Mouse (Mus musculus) limb, embryonic 14.5 days (tissue): ENCODE data around the gene Safb. TPM values are rescaled to one million over a fixed set of nuclear protein-coding genes. Genes with fewer than 3 reads are reported as not detected.
A peak's percentile ranks its signal among the peaks of the same experiment; 100 is the strongest.
"Not testable (repeated sequence)": the region's sequence is repeated elsewhere in the genome, so short reads cannot be mapped to it uniquely, and the experiment has no call there.

ENCODE experiments used
- ATAC-seq: fragments of 200-750 bp; cut with Nextera tagmentation; 2 replicates; pipeline ENCODE4 v1.8.0; 2017; ENCODE audit warnings: low read depth, moderate number of reproducible peaks, moderate TSS enrichment; ENCODE audit not compliant: low FRiP score
- DNase-seq: peaks from one replicate; pipeline ENCODE4 v3.0.0-alpha.2; 2015; ENCODE audit warnings: low spot score
- H3K27ac ChIP-seq: fragments of 300-500 bp; sonication (generic); replicated peaks from 2 replicates; pipeline ENCODE4 v1.5.1; 2014; ENCODE audit warnings: low read depth, mild to moderate bottlenecking, low read length, moderate library complexity, mixed read lengths
- H3K27me3 ChIP-seq: fragments of 300-500 bp; sonication (generic); 2 replicates; pipeline ENCODE4 v1.6.1; 2014; ENCODE audit warnings: low read length, mixed read lengths; ENCODE audit not compliant: control insufficient read depth, insufficient read depth
- H3K36me3 ChIP-seq: fragments of 300-500 bp; sonication (generic); 2 replicates; pipeline ENCODE4 v1.6.1; 2014; ENCODE audit warnings: mild to moderate bottlenecking, low read length, moderate library complexity, mixed read lengths; ENCODE audit not compliant: control insufficient read depth, insufficient read depth
- H3K4me1 ChIP-seq: fragments of 300-500 bp; sonication (generic); 2 replicates; pipeline ENCODE4 v1.6.1; 2014; ENCODE audit warnings: antibody characterized with exemption, low read length, mixed read lengths; ENCODE audit not compliant: control insufficient read depth, insufficient read depth
- H3K4me2 ChIP-seq: fragments of 300-500 bp; sonication (generic); replicated peaks from 2 replicates; pipeline ENCODE4 v1.6.1; 2014; ENCODE audit warnings: low read depth, mild to moderate bottlenecking, low read length, moderate library complexity; ENCODE audit not compliant: severe bottlenecking
- H3K4me3 ChIP-seq: fragments of 300-500 bp; sonication (generic); replicated peaks from 2 replicates; pipeline ENCODE4 v1.5.1; 2014; ENCODE audit warnings: low read length
- H3K9ac ChIP-seq: fragments of 300-500 bp; sonication (generic); 2 replicates; pipeline ENCODE4 v1.6.1; 2014; ENCODE audit warnings: mild to moderate bottlenecking, low read depth, low read length, moderate library complexity; ENCODE audit not compliant: severe bottlenecking
- H3K9me3 ChIP-seq: fragments of 300-500 bp; sonication (generic); 2 replicates; pipeline ENCODE4 v1.6.1; 2016; ENCODE audit warnings: low read length; ENCODE audit not compliant: control insufficient read depth
- POLR2A ChIP-seq: fragments of 200-500 bp; IDR thresholded peaks from 2 replicates; pipeline ENCODE4 v1.8.0; 2012; ENCODE audit warnings: inconsistent platforms, mild to moderate bottlenecking, moderate library complexity, borderline replicate concordance; ENCODE audit not compliant: insufficient read depth, insufficient read length; ENCODE audit errors: extremely low read depth
- WGBS: fragments of 180-500 bp; shearing (Covaris S2); extraction: QIAGEN DNeasy Blood & Tissue Kit; methylation state at CpG from one replicate; pipeline ENCODE4 v1.1.7; 2014; 5-methylcytosine and 5-hydroxymethylcytosine counted together
- polyA plus RNA-seq, 2 experiments: library from polyadenylated mRNA; depleted of rRNA in 1 of 2; stranded (reverse) in 1 of 2; unstranded in 1 of 2; fragments of >200 nt; fragmentation: Nextera tagmentation in 1 of 2; extraction: Ambion mirVana in 1 of 2; gene quantifications; 2 replicates each; pipeline versions ENCODE4 v1.2.1 to v1.2.3; 2012 to 2014

Safb gene
- polyA plus RNA-seq, 2 experiments: 71.8 to 169 TPM

GRCm38 (mm10) chr17:56625495-56625894, 40.9 kb downstream of the Safb start:
- no peak overlapping the region for H3K27ac ChIP-seq
- 0 out of 2 replicates have a peak overlapping the region, but pooled peaks have one; percentile 93 for H3K4me3 ChIP-seq
- no peaks in the 10 kb centered on the region for H3K27me3 ChIP-seq
- DNase-seq (no peak), ATAC-seq (no peak)
- H3K4me2 ChIP-seq: peak overlapping the region; percentile 93
- no peak for TF ChIP-seq POLR2A
- no peaks in the 10 kb centered on the region for H3K9me3 ChIP-seq
- H3K4me1 ChIP-seq: peaks cover 17% of the 10 kb centered on the region
- WGBS: 84% methylated on average over 3 of the region's 3 CpGs
- peaks cover 36% of the 10 kb centered on the region for H3K36me3 ChIP-seq
- no peak overlapping the region for H3K9ac ChIP-seq

- no peak; the same call in 1 of the 2 replicates for ATAC-seq
- peak overlapping the region; percentile 93 for H3K4me2 ChIP-seq
- peak overlapping the region; percentile 93 for H3K4me3 ChIP-seq
- WGBS: under 1% methylated on average over 25 of the region's 32 CpGs
- H3K9ac ChIP-seq: peak overlapping the region; percentile 89
- peaks cover 17% of the 10 kb centered on the region for H3K4me1 ChIP-seq
- peak overlapping the region; percentile 61; the same call in 1 of the 2 replicates for H3K27ac ChIP-seq
- no peaks in the 10 kb centered on the region for H3K9me3 ChIP-seq
- TF ChIP-seq POLR2A: no peak
- no peak for DNase-seq
- peaks cover 30% of the 10 kb centered on the region for H3K36me3 ChIP-seq
- H3K27me3 ChIP-seq: no peaks in the 10 kb centered on the region
Measured at GRCm38 (mm10) chr17:56626260-56626659, 41.6 kb downstream of the Safb start.

DNA sequence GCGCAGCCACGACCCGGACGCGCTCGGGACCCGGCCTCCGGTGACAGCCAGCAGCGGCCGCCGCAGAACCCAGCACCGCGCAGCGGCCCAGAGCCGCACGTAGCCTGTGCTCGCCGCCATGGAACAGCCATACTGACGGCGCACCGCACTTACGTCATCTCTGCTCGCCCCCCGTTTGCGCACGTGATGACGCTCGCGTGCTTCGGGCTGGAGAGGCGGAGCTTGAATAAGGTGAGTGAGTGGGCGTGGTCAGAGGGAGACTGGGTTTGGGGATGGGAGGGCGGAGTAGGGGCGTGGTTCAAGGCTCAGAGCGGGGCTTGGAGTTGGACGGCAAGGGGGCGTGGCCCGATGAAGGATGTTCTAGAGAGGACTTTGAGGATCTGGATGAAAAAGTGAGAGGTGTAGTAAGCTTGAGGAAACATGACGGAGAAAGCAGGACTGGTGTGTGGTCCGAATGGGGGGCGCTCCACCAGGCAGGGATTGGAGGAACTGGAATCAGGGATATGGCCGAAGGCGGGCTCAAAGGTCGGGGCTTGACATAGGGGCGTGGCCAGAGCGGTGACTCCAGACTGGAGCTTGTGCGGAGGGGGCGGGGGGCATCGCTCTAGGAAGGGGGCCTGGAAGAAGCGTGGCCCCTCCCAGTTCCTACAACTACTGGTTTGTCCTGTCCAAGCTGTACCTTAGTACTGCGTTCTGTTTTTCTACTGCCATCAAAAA, 42.3 kb downstream of the Safb start, which contains the start of gene Lonp1:
Gene Lonp1, minus strand, starts transcription at position 134 of the 717 bp plus-strand sequence.
- no peaks in the 10 kb centered on the region for H3K27me3 ChIP-seq
- peak within 1 kb of the TSS; percentile 93 for H3K4me2 ChIP-seq
- DNase-seq (peak; percentile 98), ATAC-seq (peak; percentile 95)
- H3K4me1 ChIP-seq: peaks cover 17% of the 10 kb centered on the region
- H3K9ac ChIP-seq: peak within 1 kb of the TSS; percentile 89
- H3K36me3 ChIP-seq: peaks cover 25% of the 10 kb centered on the region
- TF ChIP-seq POLR2A: peak; percentile 56; the same call in 1 of the 2 replicates
- no peaks in the 10 kb centered on the region for H3K9me3 ChIP-seq
- peak within 1 kb of the TSS; percentile 82 for H3K27ac ChIP-seq
- WGBS: 2% methylated on average over 45 of the region's 51 CpGs
- H3K4me3 ChIP-seq: peak within 1 kb of the TSS; percentile 93

DNA sequence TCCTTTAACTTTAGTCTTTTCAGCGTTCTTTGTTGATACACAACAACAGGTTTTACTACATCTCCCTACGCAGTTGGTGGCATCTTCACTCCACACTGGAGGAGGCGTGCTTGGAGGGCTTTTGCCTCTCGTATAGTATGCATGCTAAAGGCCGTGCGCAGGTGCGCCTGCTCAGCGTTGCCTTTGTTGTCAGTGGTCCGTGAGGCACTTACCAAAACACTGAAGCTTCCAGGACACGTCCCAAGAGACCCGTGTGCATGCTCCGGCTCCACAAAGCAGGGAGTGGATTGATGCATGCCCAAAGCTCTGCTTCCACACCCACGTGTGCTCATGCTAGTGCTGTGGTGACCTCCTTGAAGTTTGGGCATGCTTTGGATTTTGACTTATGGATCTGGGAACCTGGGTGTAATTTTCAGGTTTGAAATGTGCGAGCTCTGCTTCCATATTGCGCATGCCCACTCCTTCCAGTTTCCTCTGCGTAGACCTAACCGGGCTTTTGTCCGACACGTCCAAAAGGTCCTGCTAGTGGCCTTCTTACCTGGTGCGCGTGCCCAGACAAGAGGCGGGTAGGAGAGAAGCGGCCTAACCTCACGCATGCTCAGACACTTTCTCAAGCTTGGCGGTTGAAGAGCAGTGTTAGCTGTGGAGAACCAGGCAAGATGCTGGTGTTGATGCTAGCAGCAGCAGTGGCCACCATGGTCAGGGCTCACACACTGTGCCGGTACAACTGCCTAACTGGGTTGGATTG, 43.1 kb downstream of the Safb start, which contains the start of gene Catsperd:
Gene Catsperd, plus strand, starts transcription at position 614 of the 748 bp plus-strand sequence.
- peaks cover 17% of the 10 kb centered on the region for H3K36me3 ChIP-seq
- TF ChIP-seq POLR2A: no peak
- H3K27ac ChIP-seq: peak within 1 kb of the TSS; percentile 82
- WGBS: 9% methylated on average over 26 of the region's 26 CpGs
- H3K9me3 ChIP-seq: no peaks in the 10 kb centered on the region
- peak within 1 kb of the TSS; percentile 93 for H3K4me2 ChIP-seq
- H3K9ac ChIP-seq: peak within 1 kb of the TSS; percentile 41
- H3K4me3 ChIP-seq: peak within 1 kb of the TSS; percentile 93
- H3K4me1 ChIP-seq: peaks cover 17% of the 10 kb centered on the region
- no peaks in the 10 kb centered on the region for H3K27me3 ChIP-seq
- ATAC-seq (0 out of 2 replicates have a peak, but pooled peaks have one; percentile 8), DNase-seq (no peak)

DNA sequence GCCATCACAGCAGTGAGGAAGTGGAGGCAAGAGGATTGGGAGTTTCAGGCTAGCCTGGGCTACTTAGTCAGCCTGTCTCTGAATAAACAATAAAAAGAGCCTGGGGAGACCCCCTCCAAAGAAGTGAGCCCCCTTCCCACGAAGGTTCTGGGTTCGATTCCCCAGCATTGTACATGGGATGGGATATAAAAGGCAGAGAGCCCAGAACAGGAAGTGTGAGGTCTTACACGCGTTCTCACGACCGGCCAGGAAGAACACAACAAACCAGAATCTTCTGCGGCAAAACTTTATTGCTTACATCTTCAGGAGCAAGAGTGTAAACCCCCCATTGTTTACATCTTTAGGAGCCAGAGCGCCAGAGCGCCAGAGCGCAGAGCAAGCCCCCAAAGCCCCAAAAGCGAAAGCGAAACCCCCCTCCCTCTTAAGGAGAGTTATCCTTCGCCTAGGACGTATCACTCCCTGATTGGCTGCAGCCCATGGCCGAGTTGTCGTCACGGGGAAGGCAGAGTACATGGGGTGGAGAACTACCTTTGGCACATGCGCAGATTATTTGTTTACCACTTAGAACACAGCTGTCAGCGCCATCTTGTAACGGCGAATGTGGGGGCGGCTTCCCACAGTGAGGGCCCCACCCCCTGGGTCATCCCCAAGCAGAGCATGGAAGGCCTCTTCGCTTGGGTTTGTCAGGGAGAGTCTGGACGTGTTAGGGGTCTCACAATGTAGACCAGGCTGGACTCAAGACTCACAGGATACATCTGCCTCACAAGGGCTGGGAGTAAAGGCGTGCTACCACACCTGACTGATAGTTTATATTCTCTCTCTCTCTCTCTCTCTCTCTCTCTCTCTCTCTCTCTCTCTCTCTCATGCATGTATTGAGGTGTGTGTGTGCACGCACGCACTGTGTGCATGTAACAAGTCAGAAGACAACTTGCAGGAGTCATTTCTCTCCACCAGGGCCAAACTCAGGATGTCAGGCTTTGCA, 45.5 kb downstream of the Safb start:
- H3K4me3 ChIP-seq, ATAC-seq, H3K4me2 ChIP-seq, H3K27me3 ChIP-seq, H3K36me3 ChIP-seq, H3K9me3 ChIP-seq, H3K27ac ChIP-seq, H3K9ac ChIP-seq, DNase-seq: not testable (repeated sequence)
- H3K4me1 ChIP-seq: peaks cover 17% of the 10 kb centered on the region
- 85% methylated on average over 27 of the region's 27 CpGs for WGBS
